Mouse (Mus musculus) myocyte (in vitro differentiated cells): ENCODE measurements at regions not wholly inside any gene's neighbourhood (a gene's known extent, or its start where the extent isn't known, plus 50 kb on each side); places are given as distances from the start of the nearest gene placed in this dataset.

Experiments used
- H3K27me3 ChIP-seq: one replicate; pipeline ENCODE4 v1.6.1; 2011; ENCODE audit not compliant: control insufficient read depth, insufficient read depth, insufficient read length
- H3K36me3 ChIP-seq: one replicate; pipeline ENCODE4 v1.6.1; 2011; ENCODE audit not compliant: control insufficient read depth, insufficient read depth
- H3K4me2 ChIP-seq: one replicate; pipeline ENCODE4 v1.6.1; 2011; ENCODE audit warnings: low read depth, control low read depth
- H3K4me3 ChIP-seq: one replicate; pipeline ENCODE4 v1.5.1; 2011; ENCODE audit warnings: mild to moderate bottlenecking, control low read depth, moderate library complexity
- H3K79me2 ChIP-seq: one replicate; pipeline ENCODE4 v1.6.1; 2011; ENCODE audit not compliant: control insufficient read depth, insufficient read depth
- H3ac ChIP-seq: one replicate; pipeline ENCODE4 v1.6.1; 2011; ENCODE audit not compliant: control insufficient read depth, insufficient read length
- CEBPB ChIP-seq: IDR thresholded peaks from 2 replicates; pipeline ENCODE4 v1.6.1; 2011; ENCODE audit warnings: mild to moderate bottlenecking, moderate library complexity; ENCODE audit not compliant: poor library complexity, insufficient read depth, severe bottlenecking
- E2F4 ChIP-seq: IDR thresholded peaks from one replicate; pipeline ENCODE4 v1.6.1; 2011; ENCODE audit warnings: mild to moderate bottlenecking, control low read depth, moderate library complexity; ENCODE audit not compliant: insufficient read depth
- MAX ChIP-seq: IDR thresholded peaks from one replicate; pipeline ENCODE4 v1.6.1; 2011; ENCODE audit warnings: low read depth, mild to moderate bottlenecking, control low read depth
- MYOD1 ChIP-seq, 3 experiments: IDR thresholded peaks; one replicate each; pipeline ENCODE4 v1.6.1; 2011; ENCODE audit warnings: control low read depth in 2 of 3, low read depth in 2 of 3, mild to moderate bottlenecking in 2 of 3, moderate library complexity in 1 of 3; ENCODE audit not compliant: insufficient read length in 2 of 3, control insufficient read depth in 1 of 3
- MYOG ChIP-seq, 3 experiments: IDR thresholded peaks; one replicate each; pipeline ENCODE4 v1.6.1; 2011; ENCODE audit warnings: control low read depth in 2 of 3, low read depth in 2 of 3, mild to moderate bottlenecking in 2 of 3; ENCODE audit not compliant: insufficient read length in 2 of 3, control insufficient read depth in 1 of 3, insufficient read depth in 1 of 3
- POLR2A ChIP-seq: IDR thresholded peaks from one replicate; pipeline ENCODE4 v1.6.1; 2011; ENCODE audit warnings: low read depth, mild to moderate bottlenecking, control low read depth, moderate library complexity; ENCODE audit not compliant: insufficient read length
- POLR2AphosphoS2 ChIP-seq: IDR thresholded peaks from one replicate; pipeline ENCODE4 v1.6.1; 2011; ENCODE audit warnings: low read depth, control low read depth; ENCODE audit not compliant: insufficient read length
- REST ChIP-seq: IDR thresholded peaks from one replicate; pipeline ENCODE4 v1.6.1; 2011; ENCODE audit warnings: mild to moderate bottlenecking, control low read depth, moderate library complexity; ENCODE audit not compliant: insufficient read depth, insufficient read length
- SRF ChIP-seq: IDR thresholded peaks from one replicate; pipeline ENCODE4 v1.6.1; 2011; ENCODE audit warnings: low read depth; ENCODE audit not compliant: control insufficient read depth, insufficient read length
- TCF12 ChIP-seq: IDR thresholded peaks from one replicate; pipeline ENCODE4 v1.6.1; 2011; ENCODE audit warnings: mild to moderate bottlenecking, control low read depth; ENCODE audit not compliant: poor library complexity, insufficient read depth, severe bottlenecking
- TCF3 ChIP-seq: IDR thresholded peaks from one replicate; pipeline ENCODE4 v1.6.1; 2011; ENCODE audit warnings: low read depth, control low read depth; ENCODE audit not compliant: insufficient read length
- USF1 ChIP-seq: IDR thresholded peaks from one replicate; pipeline ENCODE4 v1.6.1; 2011; ENCODE audit warnings: low read depth, mild to moderate bottlenecking, control low read depth, moderate library complexity

- Histone ChIP-seq H3K4me2 (no peak overlapping the region), H3K36me3 (no peaks in the 10 kb centered on the region), H3ac (no peak overlapping the region), H3K27me3 (no peaks in the 10 kb centered on the region), H3K4me3 (no peak overlapping the region), H3K79me2 (peaks cover 59% of the 10 kb centered on the region)
- TF ChIP-seq E2F4 (no peak), SRF (no peak), MYOD1 (IDR thresholded peaks at IDR 0.05; ENCODE audit: control insufficient read depth in 1 of 3, insufficient read length in 2 of 3, low read depth in 2 of 3) (no peak), REST (no peak), CEBPB (no peak), TCF3 (no peak), USF1 (no peak), MYOG (IDR thresholded peaks at IDR 0.05; ENCODE audit: control insufficient read depth in 1 of 3, insufficient read depth in 1 of 3, insufficient read length in 2 of 3, low read depth in 2 of 3) (no peak), POLR2A (no peak), TCF12 (no peak), MAX (no peak), POLR2AphosphoS2 (no peak)
Measured at GRCm38 (mm10) chr13:107810802-107811192, 233.4 kb upstream of the Smim15 start.

- Histone ChIP-seq H3ac (no peak overlapping the region), H3K79me2 (peaks cover 53% of the 10 kb centered on the region), H3K4me3 (no peak overlapping the region), H3K4me2 (no peak overlapping the region), H3K36me3 (no peaks in the 10 kb centered on the region), H3K27me3 (no peaks in the 10 kb centered on the region)
- no peak for TF ChIP-seq POLR2A
- no peak for TF ChIP-seq MAX
- no peak for TF ChIP-seq TCF12
- no peak for TF ChIP-seq CEBPB
- TF ChIP-seq MYOD1 (IDR thresholded peaks at IDR 0.05; ENCODE audit: control insufficient read depth in 1 of 3, insufficient read length in 2 of 3, low read depth in 2 of 3): no peak
- TF ChIP-seq POLR2AphosphoS2: no peak
- no peak for TF ChIP-seq E2F4
- TF ChIP-seq SRF: no peak
Measured at GRCm38 (mm10) chr13:107810060-107810801, 234.0 kb upstream of the Smim15 start.

GRCm38 (mm10) chr13:107808961-107809360 is 235.3 kb upstream of the Smim15 start:
- Histone ChIP-seq H3K4me3 (no peak overlapping the region), H3ac (no peak overlapping the region), H3K27me3 (no peaks in the 10 kb centered on the region), H3K79me2 (peaks cover 48% of the 10 kb centered on the region), H3K36me3 (no peaks in the 10 kb centered on the region), H3K4me2 (no peak overlapping the region)
- TF ChIP-seq MAX (no peak), MYOG (IDR thresholded peaks at IDR 0.05; ENCODE audit: control insufficient read depth in 1 of 3, insufficient read depth in 1 of 3, insufficient read length in 2 of 3, low read depth in 2 of 3) (no peak), POLR2AphosphoS2 (no peak), TCF12 (no peak), MYOD1 (IDR thresholded peaks at IDR 0.05; ENCODE audit: control insufficient read depth in 1 of 3, insufficient read length in 2 of 3, low read depth in 2 of 3) (no peak), SRF (no peak), TCF3 (no peak), POLR2A (no peak), CEBPB (no peak), E2F4 (no peak), REST (no peak)

- Histone ChIP-seq H3K79me2 (peaks cover 38% of the 10 kb centered on the region), H3K4me2 (no peak overlapping the region)
Measured at GRCm38 (mm10) chr13:107804418-107804817, 239.8 kb upstream of the Smim15 start.

More at GRCm38 (mm10) chr13:107804418-107804817, 239.8 kb upstream of the Smim15 start:
- no peaks in the 10 kb centered on the region for H3K27me3 ChIP-seq
- H3K36me3 ChIP-seq: no peaks in the 10 kb centered on the region
- H3ac ChIP-seq: no peak overlapping the region
- TF ChIP-seq E2F4 (no peak), MAX (no peak), TCF12 (no peak), POLR2A (no peak), POLR2AphosphoS2 (no peak), USF1 (no peak), REST (no peak), MYOD1 (IDR thresholded peaks at IDR 0.05; ENCODE audit: control insufficient read depth in 1 of 3, insufficient read length in 2 of 3, low read depth in 2 of 3) (no peak), MYOG (IDR thresholded peaks at IDR 0.05; ENCODE audit: control insufficient read depth in 1 of 3, insufficient read depth in 1 of 3, insufficient read length in 2 of 3, low read depth in 2 of 3) (no peak), CEBPB (no peak), SRF (no peak), TCF3 (no peak)
- no peak overlapping the region for H3K4me3 ChIP-seq
